Mouse (Mus musculus): Measurements from ENCODE around the gene Gls2. TPM values are rescaled to one million over a fixed set of nuclear protein-coding genes. Genes with fewer than 3 reads are reported as not detected.

The Gls2 gene
- under 1 TPM; 0.52 to 0.61 TPM for polyA plus RNA-seq (2017; shearing (Covaris generic))

DNA sequence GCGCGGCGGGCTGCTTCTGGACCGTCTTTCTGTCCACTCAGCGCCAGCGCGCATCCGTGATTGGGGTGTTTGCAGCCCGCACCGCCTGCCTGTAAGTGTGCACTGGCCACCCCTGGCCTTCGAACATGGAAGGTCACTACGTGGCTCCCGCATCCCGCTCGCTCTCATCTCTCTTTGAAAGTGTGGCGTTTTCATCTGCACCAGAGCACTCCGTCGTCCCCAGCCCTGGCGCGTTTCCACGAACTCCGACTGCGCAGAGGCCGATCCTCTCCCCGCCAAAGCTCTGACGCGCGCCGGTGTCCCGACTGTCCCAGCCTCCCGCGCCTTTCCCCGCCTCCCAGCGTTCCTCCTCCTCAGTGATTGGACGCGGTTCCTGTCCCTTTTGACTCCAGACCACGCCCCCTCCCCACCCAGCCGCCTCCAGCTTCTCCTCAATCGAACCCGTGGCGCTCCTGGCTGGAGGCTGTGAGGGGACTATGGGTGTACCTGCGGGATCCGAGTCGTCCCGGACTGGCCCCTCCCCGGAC, at the start of gene Gls2:
Gene Gls2, plus strand, starts transcription at position 434 of the 527 bp plus-strand sequence.

DNA sequence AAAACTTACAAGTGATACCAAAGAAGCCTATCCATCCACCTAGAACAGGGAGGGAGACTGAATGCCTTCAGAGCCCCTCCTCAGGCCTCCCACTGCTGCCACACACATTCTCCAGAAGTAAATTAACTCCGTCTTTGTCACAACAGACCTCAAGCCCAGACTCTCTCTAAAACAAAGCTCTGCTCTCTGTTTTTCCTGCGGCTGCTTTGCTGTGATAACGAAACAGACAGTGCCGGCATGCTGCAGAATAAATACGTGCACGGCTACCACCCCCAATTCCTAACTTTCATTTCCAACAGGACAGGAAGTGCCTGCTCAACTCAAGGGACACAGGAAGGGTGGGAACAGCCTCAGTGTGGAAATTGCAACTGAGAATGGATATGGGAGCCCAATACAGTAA, 14.3 kb upstream of the Gls2 start, which contains the start of gene Rbms2:
Gene Rbms2, minus strand, starts transcription at position 309 of the 400 bp plus-strand sequence.

DNA sequence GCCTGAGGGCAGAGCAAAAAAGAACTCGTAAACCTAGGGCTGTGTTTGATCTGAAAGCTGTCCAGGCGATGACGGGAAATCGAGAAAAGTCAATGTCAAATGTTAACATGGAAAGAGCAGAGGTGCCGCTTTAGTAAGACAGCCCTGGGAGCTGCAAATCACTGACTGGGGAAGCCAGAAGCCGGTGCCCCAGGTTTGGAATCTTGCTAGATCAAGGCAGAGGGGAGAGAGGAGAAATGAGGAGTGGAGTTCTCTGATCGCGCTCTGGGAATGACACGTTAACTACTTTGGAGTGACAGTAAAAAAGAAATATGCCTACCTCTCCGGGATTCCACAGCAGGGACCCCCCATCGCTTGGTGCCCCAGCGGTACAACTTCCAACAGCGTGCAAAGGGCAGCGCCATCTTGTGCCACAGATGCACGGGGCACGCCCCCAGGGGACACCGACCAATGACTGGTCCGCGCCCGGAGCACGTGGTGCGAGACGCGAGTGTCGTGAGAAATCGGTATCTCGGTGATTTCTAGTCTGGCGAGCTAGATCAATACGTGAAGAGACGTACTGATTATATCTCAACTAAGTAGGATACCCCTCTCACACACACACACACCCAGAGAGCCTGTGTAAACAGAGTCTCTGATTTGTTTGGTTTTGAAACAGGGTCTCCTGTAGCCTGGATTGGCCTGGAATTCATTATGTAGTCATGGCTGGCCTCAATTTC, 17.3 kb downstream of the Gls2 start, which contains the start of gene Spryd4:
Gene Spryd4, minus strand, starts transcription at position 418 of the 719 bp plus-strand sequence.

DNA sequence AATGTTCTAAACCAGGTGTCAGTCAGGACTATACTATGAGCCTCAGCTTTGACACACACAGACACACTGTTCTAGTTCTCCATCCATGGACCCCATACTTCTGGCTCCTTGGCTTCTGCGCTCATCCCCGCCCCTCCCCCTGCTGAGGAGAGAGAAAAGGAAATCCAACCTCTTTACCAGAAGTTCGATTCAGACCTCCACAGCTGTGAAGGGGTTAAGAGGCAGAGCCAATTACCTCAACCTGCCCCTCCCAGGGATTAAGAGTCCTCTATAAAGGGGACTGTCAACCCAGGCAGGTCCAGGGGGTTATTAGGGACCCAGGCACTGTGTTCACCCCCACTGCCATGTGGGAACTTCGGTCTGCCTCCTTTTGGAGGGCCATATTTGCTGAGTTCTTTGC, 31.3 kb downstream of the Gls2 start, which contains the start of gene Mip:
Gene Mip, plus strand, starts transcription at position 301 of the 400 bp plus-strand sequence.

DNA sequence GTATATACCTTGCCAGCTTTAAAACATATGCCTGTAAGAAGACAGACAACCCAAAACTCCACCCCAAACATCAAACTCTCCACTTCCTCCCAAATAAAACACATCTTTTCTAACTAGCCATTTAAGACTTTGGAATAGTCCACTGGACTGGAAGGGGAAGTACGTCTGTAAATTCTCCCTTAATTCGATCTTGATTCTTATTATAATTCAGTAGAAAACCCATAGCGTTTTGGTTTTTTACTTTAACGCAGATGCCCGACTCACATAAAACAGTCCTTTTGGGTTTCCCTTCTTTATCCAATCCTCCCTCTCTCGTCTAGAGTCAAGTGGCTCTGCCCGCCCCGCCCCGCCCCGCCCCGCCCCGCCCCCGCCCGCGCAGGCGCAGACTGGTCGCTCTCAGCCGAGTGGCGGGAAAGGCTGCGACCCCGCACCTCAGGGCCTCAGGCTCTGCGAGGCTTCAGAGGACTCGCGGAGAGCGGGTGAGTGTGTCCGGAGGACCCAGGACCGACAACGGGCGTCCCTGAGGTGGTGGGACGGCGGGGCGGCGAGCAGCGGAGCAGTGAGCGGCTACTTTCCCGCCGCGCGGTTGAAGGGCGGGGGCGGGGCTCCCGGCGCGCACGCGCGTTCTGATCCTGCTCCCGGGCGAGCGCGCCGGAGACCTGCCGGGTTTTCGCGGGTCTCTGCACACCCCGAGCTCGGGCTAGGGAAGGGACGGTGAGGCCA, 37.6 kb downstream of the Gls2 start, which contains the start of gene Timeless:
Gene Timeless, plus strand, starts transcription at position 369 of the 723 bp plus-strand sequence.

DNA sequence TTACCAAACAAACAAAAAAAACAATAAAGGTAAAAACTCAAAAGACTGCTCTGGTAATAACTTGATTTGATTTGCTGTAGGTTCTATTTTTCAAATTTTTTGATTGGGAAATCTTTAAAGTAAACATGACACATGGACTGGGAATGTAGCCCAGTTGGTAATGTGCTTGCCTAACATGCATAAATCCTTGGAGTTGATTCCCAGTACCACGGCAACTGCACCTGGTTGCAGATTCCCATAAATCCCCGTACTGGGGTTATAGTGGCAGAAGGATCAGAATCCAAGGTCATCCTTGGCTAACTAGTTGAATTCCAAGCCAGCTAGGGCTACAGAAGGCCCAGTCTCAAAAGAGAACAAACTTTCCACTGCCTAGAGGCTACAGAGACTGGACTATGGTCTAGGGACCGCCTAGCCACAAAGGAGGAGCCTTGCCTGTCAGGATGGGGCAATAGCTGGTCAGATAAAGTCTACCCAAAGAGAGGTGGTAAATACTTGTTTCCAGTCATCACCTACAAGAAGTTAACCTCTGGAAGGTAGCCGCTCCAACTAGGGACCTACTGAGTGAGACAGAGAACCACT, 59.5 kb downstream of the Gls2 start, which contains the start of gene Apon:
Gene Apon, plus strand, starts transcription at position 420 of the 579 bp plus-strand sequence.

Other genes starting within 250 kb of the Gls2 start
- not detected for gene Hsd17b6, start 186.8 kb upstream of the Gls2 start, polyA plus RNA-seq (2017; shearing (Covaris generic))
- gene Prim1, start 179.3 kb upstream of the Gls2 start, polyA plus RNA-seq (2017; shearing (Covaris generic)): 10 to 100 TPM; 15.8 to 19.5 TPM
- gene Naca, start 158.9 kb upstream of the Gls2 start, polyA plus RNA-seq (2017; shearing (Covaris generic)): 100 to 1,000 TPM; 440 to 504 TPM
- gene Ptges3, start 135.5 kb upstream of the Gls2 start, polyA plus RNA-seq (2017; shearing (Covaris generic)): 100 to 1,000 TPM; 128 to 151 TPM
- 1,000 to 10,000 TPM; 1,050 to 1,147 TPM for gene Atp5b, start 111.2 kb upstream of the Gls2 start, polyA plus RNA-seq (2017; shearing (Covaris generic))
- 10 to 100 TPM; 54.8 to 63.6 TPM for gene Baz2a, start 102.9 kb upstream of the Gls2 start, polyA plus RNA-seq (2017; shearing (Covaris generic))
- 10 to 100 TPM; 28.7 to 30.5 TPM for gene Rbms2, start 14.2 kb upstream of the Gls2 start, polyA plus RNA-seq (2017; shearing (Covaris generic))
- gene Spryd4, start 17.4 kb downstream of the Gls2 start, polyA plus RNA-seq (2017; shearing (Covaris generic)): 10 to 100 TPM; 14.3 to 22.4 TPM
- under 1 TPM in 1 of 2 experiments, not detected in 1; 0.18 TPM for gene Mip, start 31.4 kb downstream of the Gls2 start, polyA plus RNA-seq (2017; shearing (Covaris generic))
- 10 to 100 TPM; 19.0 to 23.0 TPM for gene Timeless, start 37.6 kb downstream of the Gls2 start, polyA plus RNA-seq (2017; shearing (Covaris generic))
- gene Apon, start 59.6 kb downstream of the Gls2 start, polyA plus RNA-seq (2017; shearing (Covaris generic)): not detected
- gene Apof, start 74.2 kb downstream of the Gls2 start, polyA plus RNA-seq (2017; shearing (Covaris generic)): not detected
- 10 to 100 TPM; 66.3 to 70.6 TPM for gene Stat2, start 76.1 kb downstream of the Gls2 start, polyA plus RNA-seq (2017; shearing (Covaris generic))
- under 1 TPM in 1 of 2 experiments, not detected in 1; 0.54 TPM for gene Il23a, start 104.3 kb downstream of the Gls2 start, polyA plus RNA-seq (2017; shearing (Covaris generic))
- 10 to 100 TPM; 39.5 to 50.2 TPM for gene Pan2, start 108.9 kb downstream of the Gls2 start, polyA plus RNA-seq (2017; shearing (Covaris generic))
- 100 to 1,000 TPM in 1 of 2 experiments, 10 to 100 TPM in 1; 89.0 to 132 TPM for gene Cnpy2, start 128.0 kb downstream of the Gls2 start, polyA plus RNA-seq (2017; shearing (Covaris generic))
- 100 to 1,000 TPM; 153 to 176 TPM for gene Cs, start 143.3 kb downstream of the Gls2 start, polyA plus RNA-seq (2017; shearing (Covaris generic))
- gene Coq10a, start 174.5 kb downstream of the Gls2 start, polyA plus RNA-seq (2017; shearing (Covaris generic)): 10 to 100 TPM; 26.8 to 30.6 TPM
- gene Ankrd52, start 182.7 kb downstream of the Gls2 start, polyA plus RNA-seq (2017; shearing (Covaris generic)): 1 to 10 TPM; 6.3 to 6.5 TPM
- not detected for gene Slc39a5, start 206.8 kb downstream of the Gls2 start, polyA plus RNA-seq (2017; shearing (Covaris generic))
- 100 to 1,000 TPM; 116 to 123 TPM for gene Nabp2, start 217.0 kb downstream of the Gls2 start, polyA plus RNA-seq (2017; shearing (Covaris generic))
- gene Rnf41, start 217.2 kb downstream of the Gls2 start, polyA plus RNA-seq (2017; shearing (Covaris generic)): 10 to 100 TPM; 37.5 to 41.8 TPM

All from inflammation-experienced regulatory T-cells (primary cell).